Mouse (Mus musculus): ENCODE results near the gene Mrps2.
"Not testable (repeated sequence)": the region's sequence is repeated elsewhere in the genome, so short reads cannot be mapped to it uniquely, and the experiment has no call there.

Mrps2 gene

DNA sequence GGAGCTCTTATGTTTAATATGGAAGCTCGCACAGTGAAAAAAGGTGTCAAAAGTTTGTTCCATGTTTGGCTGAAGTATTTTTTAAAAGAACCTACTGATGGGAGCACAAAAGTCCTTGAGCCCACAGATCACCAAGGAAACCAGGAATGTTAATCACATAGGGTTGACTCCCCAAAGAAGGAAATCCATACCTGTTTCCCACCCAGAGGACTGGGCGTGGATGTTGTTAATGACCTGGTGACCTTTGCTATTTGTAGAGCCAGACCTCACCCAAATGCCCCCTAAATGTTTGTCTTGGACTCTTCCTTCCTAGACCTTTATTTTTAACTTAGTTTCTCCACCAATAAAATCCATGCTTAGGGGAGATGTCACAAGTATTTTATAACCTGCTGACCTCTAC, 2.7 kb downstream of the Mrps2 start:
- ATAC-seq (ENCODE audit: insufficient number of reproducible peaks, low FRiP score, low TSS enrichment): no peak

DNA sequence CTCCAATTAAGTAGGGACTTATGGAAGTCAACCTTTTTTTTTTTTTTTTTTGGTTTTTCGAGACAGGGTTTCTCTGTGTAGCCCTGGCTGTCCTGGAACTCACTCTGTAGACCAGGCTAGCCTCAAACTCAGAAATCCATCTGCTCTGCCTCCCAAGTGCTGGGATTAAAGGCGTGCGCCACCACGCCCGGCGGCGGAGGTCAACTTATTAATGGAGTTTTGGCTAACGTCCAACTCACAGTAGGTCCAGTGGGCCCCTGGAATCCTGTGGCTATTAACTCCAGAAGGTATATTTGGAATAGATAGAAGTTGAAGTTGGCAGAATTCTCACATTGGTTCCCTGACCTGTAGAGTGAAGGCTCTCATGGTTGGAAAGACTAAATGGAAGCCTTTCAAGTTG, 4.1 kb downstream of the Mrps2 start:
- ATAC-seq (ENCODE audit: insufficient number of reproducible peaks, low FRiP score, low TSS enrichment): not testable (repeated sequence)

DNA sequence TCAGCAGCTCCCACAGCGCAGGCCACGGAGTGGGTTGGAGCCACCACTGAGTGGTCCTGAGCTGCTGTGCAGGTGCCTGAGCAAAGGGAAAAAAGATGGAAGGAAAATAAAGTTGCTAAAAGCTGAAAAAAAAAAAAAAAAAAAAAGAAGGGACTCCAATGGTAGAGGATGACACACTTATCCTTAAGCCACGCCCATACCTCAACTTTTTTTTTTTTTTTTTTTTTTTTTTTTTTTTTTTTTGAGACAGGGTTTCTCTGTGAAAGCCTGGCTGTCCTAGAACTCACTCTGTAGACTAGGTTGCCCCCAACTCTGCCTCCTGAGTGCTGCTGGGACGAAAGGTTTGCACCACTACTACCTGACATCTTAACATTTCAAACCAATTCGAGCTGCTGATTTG, 10.1 kb downstream of the Mrps2 start:
- not testable (repeated sequence) for ATAC-seq (ENCODE audit: insufficient number of reproducible peaks, low FRiP score, low TSS enrichment)

DNA sequence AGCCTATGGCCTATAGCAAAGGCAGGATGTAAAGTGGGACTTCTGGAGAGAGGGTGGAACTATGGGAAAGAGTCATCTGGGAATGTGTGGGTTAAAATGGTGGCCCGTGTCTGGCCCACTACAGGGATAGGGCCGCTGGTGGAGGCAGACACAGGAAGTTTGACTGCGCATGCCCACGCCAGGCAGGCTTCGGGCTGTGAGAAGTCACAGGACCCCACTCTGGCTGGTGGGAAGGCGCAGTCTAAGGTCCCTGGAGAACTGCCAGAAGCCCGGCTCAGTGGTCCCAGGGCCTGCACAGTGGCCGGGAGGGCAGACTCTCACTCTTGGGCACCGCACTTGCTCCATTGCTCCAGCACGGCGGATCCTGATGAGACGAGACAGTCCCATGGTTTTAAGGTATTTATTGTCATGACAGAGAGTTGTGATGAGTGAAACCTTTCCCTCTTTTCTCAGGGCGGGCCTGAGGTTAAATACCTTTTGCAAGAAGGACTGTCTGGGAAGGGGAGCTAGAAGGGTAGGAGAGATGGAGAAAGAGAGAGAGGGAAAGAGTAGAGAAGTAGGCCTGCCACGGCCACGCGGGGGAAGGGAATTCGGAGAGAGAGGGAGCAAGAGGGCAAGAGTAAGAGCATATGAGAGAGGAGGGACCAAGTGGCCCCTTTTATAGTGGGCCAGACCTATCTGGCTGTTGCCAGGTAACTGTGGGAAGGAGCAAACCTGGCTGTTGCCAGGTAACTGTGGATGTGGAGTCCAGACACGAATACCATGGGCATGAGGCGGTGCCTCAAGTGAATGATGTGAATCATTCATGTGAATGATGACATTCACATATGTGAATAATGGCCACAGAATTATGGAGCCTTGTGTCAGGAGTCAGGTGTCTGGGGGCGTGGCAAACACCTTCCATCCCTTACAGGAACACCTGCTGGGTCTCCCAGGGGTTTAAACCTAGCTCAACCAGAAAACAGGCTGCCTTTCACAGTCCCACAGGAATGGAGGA, 11.6 kb downstream of the Mrps2 start:
- no peak for ATAC-seq (ENCODE audit: insufficient number of reproducible peaks, low FRiP score, low TSS enrichment)

DNA sequence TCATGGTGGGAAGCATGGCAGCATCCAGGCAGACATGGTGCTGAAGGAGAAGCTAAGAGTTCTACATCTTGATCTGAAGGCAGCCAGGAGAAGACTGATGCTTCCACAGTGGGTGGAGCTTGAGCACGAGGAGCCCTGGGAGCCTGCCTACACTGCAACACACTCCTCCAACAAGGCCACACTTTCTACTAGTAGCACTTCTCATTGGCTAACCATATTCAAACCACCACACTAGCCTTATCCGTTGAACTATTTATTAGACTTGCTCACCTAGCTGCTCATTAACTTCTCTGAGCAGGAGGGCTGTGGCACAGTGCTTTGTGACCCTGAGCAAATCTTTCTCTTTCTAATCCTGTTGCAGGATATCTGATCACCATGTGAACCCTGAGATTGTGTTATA, 16.0 kb downstream of the Mrps2 start:
- no peak for ATAC-seq (ENCODE audit: insufficient number of reproducible peaks, low FRiP score, low TSS enrichment)

DNA sequence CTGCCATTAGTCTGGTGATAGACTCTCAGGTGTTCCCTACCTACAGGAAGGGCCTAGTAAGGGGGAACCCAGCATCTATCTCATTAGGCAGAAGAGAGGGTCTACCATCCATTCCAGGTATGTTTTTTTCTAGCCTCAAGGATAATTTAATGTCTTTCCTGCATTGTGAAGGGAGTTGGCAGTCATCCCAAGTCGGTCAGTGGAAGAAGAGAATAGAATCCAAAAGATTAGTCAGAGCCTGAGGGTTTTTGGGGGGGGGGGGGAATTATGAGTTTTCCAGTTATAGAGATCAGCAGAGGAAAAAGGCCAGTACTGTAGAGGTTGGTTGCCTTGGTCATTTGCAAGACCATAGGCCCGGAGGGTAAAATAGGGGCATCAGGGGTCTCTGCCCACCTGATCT, 26.7 kb downstream of the Mrps2 start:
- ATAC-seq (ENCODE audit: insufficient number of reproducible peaks, low FRiP score, low TSS enrichment): no peak

DNA sequence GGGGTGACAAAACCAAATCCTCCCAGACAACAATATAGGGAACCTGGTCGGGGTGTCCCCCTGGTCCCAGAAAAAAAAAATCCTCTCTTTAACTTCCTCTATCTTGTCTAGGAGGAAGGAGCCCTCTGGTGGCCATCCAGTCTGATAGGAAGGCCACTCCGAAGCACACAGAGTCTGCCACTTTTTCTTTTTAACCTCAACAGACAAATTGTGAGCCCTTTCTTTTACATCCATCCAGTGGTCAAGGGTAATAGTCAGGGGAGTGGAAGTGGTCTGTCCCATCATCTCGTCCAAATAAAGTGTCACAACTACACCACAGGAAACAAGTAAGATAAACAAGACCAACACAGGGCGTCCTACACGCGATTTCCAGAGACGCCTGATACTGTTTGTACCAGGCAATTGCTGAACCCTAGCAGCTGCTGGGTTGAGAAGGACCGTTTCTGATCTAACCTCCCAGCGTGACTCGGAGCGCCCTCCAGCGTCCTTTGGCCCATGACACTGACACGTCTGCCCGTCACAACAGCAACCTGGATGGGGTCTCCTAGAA, 27.4 kb downstream of the Mrps2 start:
- ATAC-seq (ENCODE audit: insufficient number of reproducible peaks, low FRiP score, low TSS enrichment): no peak

DNA sequence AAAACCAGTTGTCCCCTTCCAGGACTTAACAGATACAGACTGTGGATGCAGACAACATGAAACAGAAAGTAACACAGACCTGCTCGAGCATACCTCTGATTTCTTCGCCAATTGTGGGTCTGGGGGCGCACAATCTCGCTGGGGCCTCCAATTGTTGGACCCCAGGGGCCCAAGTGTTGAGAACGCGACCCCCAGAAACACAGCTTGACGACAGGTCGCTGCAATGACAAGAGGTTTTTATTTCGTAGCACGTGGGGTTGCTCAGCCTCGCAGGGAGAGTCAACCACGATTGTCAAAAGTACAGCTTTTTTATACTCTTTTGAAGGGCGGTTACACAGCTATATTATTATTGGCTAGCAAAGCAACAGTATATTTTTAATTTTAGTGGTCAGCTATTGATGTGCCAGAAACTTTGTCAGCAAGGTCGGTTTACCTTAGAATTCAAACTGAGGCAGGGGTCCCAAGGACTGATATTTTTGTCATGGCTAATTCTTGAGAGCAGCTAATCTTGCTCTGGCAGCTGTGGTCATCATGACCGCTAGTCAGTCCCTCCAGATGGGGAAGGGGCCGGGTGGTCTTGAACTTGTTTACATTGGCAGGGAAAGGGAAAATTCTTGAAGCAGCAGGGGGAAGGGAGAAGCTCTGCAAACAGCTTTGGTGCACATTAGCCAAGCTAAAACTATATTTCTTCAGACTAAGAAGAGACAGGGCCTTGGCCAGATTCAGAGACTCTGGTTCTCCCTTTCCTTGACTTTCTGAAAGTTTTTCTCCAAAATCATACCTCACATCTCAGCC, 28.1 kb downstream of the Mrps2 start:
- no peak for ATAC-seq (ENCODE audit: insufficient number of reproducible peaks, low FRiP score, low TSS enrichment)

DNA sequence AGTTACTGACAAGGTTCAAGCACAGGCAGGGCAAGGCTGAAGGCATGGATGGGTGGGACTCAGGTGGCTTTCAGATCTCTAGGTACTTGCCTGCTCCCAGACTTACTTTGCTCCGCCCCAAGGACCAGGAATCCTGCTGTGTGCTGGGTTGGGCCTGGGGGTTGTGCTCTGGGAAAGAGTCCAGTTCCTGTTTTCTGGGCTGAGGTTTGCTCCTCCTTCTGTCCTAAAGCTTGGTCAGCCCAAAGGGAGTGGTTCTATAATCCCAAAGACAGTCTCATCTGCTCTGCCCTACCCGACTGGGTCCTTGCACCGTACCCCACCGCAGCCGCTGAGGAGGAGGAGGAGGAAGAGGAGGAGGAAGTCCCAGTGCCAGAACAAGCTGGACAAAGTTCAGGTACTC, 28.8 kb downstream of the Mrps2 start, which contains the start of gene Gbgt1:
Gene Gbgt1, plus strand, starts transcription at position 221 of the 400 bp plus-strand sequence.
- no peak for ATAC-seq (ENCODE audit: insufficient number of reproducible peaks, low FRiP score, low TSS enrichment)

DNA sequence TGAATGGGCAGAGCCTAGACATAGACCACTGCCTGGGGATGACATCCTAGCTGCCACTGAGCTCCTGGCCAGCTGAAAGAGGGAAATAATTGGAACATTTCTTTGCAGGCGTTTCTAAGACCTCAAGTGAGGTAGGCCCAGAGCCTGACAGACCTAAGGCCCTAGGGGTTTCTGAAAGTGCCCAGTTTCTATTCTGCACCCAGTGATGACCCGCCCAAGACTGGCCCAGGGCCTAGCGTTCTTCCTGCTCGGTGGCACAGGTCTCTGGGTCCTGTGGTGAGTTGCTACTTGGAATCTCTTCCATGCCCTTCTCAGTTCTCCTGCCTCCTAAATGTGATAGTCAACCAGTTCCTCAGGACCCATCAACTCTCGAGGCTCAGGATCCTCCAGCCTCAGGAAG, 29.7 kb downstream of the Mrps2 start:
- ATAC-seq (ENCODE audit: insufficient number of reproducible peaks, low FRiP score, low TSS enrichment): no peak

DNA sequence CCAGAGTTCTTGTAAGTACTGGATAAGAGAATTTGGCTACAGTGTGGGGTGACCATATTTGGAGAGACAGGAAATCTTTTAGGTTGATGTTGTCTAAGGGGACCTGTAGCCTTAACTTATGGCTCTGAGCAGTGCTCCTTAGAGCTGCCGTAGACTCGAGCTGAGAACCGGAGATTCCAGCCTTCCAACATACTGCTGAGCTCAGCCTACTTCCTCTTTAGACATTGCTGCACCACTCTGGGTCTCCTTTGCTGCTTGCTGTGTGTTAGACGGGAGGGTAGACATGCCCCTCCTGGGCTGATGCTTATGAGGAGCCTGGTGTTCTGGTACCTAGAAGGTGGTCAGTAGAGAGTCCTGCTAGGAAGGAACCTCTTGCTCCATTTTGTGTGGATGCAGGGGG, 30.6 kb downstream of the Mrps2 start:
- ATAC-seq (ENCODE audit: insufficient number of reproducible peaks, low FRiP score, low TSS enrichment): no peak

DNA sequence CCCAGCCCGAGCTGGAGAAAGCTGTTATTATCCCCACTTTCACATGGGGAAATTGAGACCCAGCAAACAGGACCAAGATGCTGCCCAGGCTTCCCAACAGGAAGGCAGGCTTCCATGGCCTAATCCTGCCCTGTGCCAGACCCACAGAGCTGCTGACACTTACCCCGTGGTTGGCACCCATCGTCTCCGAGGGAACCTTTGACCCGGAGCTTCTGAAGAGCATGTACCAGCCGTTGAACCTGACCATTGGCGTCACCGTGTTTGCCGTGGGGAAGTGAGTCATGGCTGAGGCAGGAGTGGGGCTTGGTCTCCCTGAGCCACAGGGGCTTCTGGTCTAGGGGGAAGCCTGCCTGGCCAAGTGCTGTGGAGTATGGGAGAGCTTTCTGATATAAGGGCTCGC, 35.1 kb downstream of the Mrps2 start:
- no peak for ATAC-seq (ENCODE audit: insufficient number of reproducible peaks, low FRiP score, low TSS enrichment)

DNA sequence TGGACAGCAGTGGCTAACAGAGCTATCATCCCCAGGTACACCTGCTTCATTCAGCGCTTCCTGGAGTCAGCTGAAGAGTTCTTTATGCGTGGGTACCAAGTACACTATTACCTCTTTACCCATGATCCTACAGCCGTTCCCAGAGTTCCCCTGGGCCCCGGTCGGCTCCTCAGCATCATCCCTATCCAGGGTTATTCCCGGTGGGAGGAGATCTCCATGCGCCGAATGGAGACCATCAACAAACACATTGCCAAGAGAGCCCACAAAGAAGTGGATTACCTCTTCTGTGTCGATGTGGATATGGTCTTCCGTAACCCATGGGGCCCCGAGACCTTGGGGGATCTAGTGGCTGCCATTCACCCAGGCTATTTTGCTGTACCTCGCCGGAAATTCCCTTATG, 36.8 kb downstream of the Mrps2 start:
- ATAC-seq (ENCODE audit: insufficient number of reproducible peaks, low FRiP score, low TSS enrichment): no peak

DNA sequence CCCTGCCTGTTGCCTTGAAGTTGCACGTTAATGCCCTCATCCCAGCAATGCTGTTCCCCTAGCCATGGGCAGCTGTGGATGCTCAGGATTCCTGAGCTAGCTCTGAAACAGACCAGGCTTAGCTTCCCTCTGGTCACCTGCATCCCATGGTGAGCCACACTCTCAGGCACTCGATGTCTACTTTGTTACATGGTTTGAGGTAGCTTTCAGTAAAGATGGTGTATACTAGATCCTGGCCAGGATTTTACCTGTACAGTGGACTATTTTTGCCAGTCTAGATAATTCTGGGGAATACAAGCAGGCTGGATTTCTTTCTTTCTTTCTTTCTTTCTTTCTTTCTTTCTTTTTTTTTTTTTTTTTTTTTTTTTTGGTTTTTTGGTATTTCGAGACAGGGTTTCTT, 37.9 kb downstream of the Mrps2 start, which contains the start of gene Gm10134:
Gene Gm10134, plus strand, starts transcription at position 301 of the 400 bp plus-strand sequence.
- ATAC-seq (ENCODE audit: insufficient number of reproducible peaks, low FRiP score, low TSS enrichment): no peak

DNA sequence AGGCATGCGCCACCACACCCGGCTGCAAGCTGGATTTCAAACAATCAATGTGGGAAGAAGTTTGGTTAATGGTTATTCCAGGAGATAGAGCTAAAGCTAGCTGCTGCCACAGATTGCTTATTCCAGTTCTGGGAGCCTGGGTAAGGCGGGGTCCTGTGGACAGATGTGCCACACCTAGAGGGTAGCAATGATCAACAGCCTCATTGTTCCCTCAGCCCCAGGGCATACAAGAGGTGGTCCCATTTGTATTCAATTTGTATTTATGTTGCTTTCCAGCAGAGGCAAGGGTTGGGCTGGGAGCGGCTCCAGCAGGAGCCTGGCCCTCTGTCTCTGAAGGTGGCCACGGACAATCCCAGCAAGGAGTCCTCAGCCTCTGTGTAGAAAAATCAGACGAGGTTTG, 38.4 kb downstream of the Mrps2 start:
- no peak for ATAC-seq (ENCODE audit: insufficient number of reproducible peaks, low FRiP score, low TSS enrichment)

DNA sequence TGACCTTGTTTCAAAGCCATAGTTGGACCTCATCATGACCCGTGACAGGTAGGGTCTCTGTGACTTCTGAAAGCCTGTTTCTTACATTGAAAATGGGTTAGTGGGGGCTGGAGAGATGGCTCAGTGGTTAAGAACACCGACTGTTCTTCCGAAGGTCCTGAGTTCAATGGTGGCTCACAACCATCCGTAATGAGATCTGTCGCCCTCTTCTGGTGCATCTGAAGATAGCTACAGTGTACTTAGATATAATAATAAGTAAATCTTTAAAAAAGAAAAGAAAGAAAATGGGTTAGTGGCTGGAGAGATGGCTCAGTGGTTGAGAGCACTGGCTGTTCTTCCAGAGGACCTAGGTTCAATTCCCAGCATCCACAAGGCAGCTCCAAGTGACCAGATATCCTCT, 43.7 kb downstream of the Mrps2 start:
- ATAC-seq (ENCODE audit: insufficient number of reproducible peaks, low FRiP score, low TSS enrichment): not testable (repeated sequence)

DNA sequence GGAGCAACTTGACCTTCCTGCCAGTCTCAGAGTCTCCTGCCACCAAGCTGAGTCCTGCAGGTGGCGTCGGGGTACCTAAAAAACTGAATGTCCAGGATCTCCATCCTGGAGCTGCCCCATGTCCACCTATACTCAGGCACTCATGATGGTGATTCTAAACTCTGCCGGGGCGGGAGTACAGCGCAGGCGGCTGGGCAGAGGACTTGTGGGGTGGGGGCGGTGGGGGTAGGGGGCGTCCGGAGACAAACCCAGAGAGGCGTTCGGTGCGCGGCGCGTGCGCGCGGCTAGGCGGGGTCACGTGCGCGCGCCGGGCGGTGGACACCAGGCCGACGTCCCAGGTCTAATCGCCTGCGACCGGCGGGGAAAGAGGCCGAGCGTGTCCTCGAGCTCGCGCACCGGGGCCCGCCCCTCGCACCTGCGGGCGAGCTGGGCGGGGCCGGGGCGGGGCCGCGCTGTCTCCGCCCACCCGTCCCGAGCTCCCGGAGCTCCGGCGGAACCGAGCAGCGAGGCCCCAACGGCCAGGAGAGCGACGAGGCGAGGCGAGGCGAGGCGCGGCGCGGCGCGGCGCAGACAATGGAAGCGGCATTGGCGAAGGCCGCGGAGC, 45.0 kb downstream of the Mrps2 start, which contains the start of gene Ralgds:
Gene Ralgds, plus strand, starts transcription at position 328 of the 604 bp plus-strand sequence.
- peak; percentile 57 for ATAC-seq (ENCODE audit: insufficient number of reproducible peaks, low FRiP score, low TSS enrichment)

DNA sequence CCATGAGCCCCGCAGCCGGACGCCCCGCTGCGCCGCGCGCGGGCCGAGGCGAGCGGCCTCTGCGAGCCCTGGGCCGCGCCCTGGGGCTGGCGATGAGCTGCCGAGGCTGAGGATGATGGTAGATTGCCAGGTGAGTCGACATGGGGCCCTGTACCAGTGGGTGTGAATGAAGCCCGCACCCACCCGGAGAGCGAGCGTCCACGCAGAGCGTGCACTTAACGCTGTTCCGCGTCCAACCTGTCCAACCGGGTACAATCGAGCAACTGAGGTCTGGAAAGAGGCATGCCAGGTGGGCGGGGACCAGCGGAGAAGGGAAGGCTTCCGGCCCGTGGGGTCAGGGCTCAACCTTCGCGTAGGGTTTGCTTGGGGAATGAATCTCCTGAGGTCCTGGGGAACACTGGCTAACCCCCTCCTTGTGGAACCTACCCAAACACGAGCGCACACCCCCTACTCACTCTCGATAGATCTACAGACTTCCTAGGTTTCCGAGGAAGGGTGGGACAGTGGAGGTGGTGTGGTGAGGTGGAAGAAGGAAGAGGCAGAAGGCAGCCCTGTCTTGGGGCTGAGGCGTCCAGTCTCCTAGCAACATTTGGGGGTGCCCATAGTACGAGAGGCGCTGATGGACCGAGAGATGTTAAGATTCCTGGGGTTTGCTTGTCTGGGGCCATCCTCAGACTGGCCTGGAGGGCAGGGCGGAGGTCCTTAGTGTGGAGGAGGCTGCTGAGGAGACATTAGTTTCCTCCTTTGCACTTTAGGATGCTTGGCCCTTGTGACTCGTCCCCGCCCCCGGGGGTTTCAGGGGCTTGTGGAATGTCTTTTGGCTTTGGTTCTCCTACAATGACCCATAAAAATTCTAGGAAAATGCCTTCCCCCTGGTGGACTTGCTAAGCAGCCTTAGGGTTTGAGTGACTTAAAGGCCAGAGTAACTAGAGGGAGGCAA, 45.8 kb downstream of the Mrps2 start:
- ATAC-seq (ENCODE audit: insufficient number of reproducible peaks, low FRiP score, low TSS enrichment): peak; percentile 13; the same call in 1 of the 2 replicates

DNA sequence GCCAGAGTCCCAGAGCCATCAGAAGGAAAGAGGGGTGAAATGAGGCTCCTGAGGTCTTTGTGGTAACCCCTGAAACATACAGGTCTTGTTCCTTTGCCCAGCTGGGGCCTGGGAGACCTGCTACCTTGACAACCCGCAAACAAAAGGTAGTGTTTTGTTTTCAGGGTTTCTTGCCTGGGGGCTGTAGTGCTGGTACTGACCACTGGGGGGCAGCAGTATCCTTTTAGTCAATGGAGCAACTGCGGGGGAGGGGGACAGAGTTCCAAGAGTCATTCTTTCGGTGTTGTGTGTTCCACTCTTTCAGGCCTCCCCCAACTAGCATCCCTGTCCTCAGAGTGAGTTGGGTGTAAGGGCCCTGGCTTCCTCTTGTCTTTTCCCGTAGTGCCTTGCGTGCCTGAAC, 46.6 kb downstream of the Mrps2 start:
- ATAC-seq (ENCODE audit: insufficient number of reproducible peaks, low FRiP score, low TSS enrichment): no peak

Data from cerebellum, adult (tissue).